Mouse (Mus musculus): ENCODE measurements around the gene Hist2h3c1. TPM values are rescaled to one million over a fixed set of nuclear protein-coding genes. Genes with fewer than 3 reads are reported as not detected.
"Not testable (repeated sequence)": the region's sequence is repeated elsewhere in the genome, so short reads cannot be mapped to it uniquely, and the experiment has no call there.

Gene Hist2h3c1
- polyA plus RNA-seq, 1 experiment, result not detected

GRCm38 (mm10) chr3:96239949-96240798 is 6.3 kb upstream of the Hist2h3c1 start, which contains the start of gene Hist2h2aa2:
Gene Hist2h2aa2, minus strand, starts transcription at chr3:96240276.
- peak within 1 kb of the TSS; percentile 26 for H3K4me3 ChIP-seq
- not testable (repeated sequence) for H3K27me3 ChIP-seq (ENCODE audit: control insufficient read depth, insufficient read depth, insufficient read length); H3ac ChIP-seq (ENCODE audit: control insufficient read depth, insufficient read length); H3K36me3 ChIP-seq (ENCODE audit: control insufficient read depth, insufficient read depth); H3K79me2 ChIP-seq (ENCODE audit: control insufficient read depth, insufficient read depth)
- peak within 1 kb of the TSS; percentile 69 for H3K4me2 ChIP-seq (ENCODE audit: low read depth)
- TF ChIP-seq POLR2AphosphoS2 (IDR thresholded peaks at IDR 0.05; ENCODE audit: insufficient read length, low read depth), result peak; percentile 67
- peak; percentile 62 for TF ChIP-seq POLR2A (IDR thresholded peaks at IDR 0.05; ENCODE audit: insufficient read length, low read depth)
- 0 out of 2 replicates have a peak, but pooled peaks have one; percentile 9 for TF ChIP-seq CEBPB (IDR thresholded peaks at IDR 0.05; ENCODE audit: insufficient read depth, poor library complexity, severe bottlenecking)

- H3K79me2 ChIP-seq (ENCODE audit: control insufficient read depth, insufficient read depth), result no peaks in the 10 kb centered on the region
- no peaks in the 10 kb centered on the region for H3K36me3 ChIP-seq (ENCODE audit: control insufficient read depth, insufficient read depth)
- H3ac ChIP-seq (ENCODE audit: control insufficient read depth, insufficient read length), result no peak overlapping the region
- H3K4me2 ChIP-seq (ENCODE audit: low read depth), result peak overlapping the region; percentile 69
- no peaks in the 10 kb centered on the region for H3K27me3 ChIP-seq (ENCODE audit: control insufficient read depth, insufficient read depth, insufficient read length)
- TF ChIP-seq TCF12 (IDR thresholded peaks at IDR 0.05; ENCODE audit: insufficient read depth, poor library complexity, severe bottlenecking) (no peak), MYOD1 (IDR thresholded peaks at IDR 0.05; ENCODE audit: control insufficient read depth in 1 of 3, insufficient read length in 2 of 3, low read depth in 2 of 3) (no peak), REST (IDR thresholded peaks at IDR 0.05; ENCODE audit: insufficient read depth, insufficient read length) (no peak), MAX (IDR thresholded peaks at IDR 0.05; ENCODE audit: low read depth) (no peak), SRF (IDR thresholded peaks at IDR 0.05; ENCODE audit: control insufficient read depth, insufficient read length, low read depth) (no peak), TCF3 (IDR thresholded peaks at IDR 0.05; ENCODE audit: insufficient read length, low read depth) (no peak), POLR2A (IDR thresholded peaks at IDR 0.05; ENCODE audit: insufficient read length, low read depth) (no peak), POLR2AphosphoS2 (IDR thresholded peaks at IDR 0.05; ENCODE audit: insufficient read length, low read depth) (no peak), CEBPB (IDR thresholded peaks at IDR 0.05; ENCODE audit: insufficient read depth, poor library complexity, severe bottlenecking) (no peak)
- H3K4me3 ChIP-seq, result no peak overlapping the region
Measured at GRCm38 (mm10) chr3:96240799-96241197, 5.7 kb upstream of the Hist2h3c1 start.

- H3K27me3 ChIP-seq (ENCODE audit: control insufficient read depth, insufficient read depth, insufficient read length), result no peaks in the 10 kb centered on the region
- TF ChIP-seq TCF3 (IDR thresholded peaks at IDR 0.05; ENCODE audit: insufficient read length, low read depth) (no peak), USF1 (IDR thresholded peaks at IDR 0.05; ENCODE audit: low read depth) (no peak), E2F4 (IDR thresholded peaks at IDR 0.05; ENCODE audit: insufficient read depth) (no peak), MAX (IDR thresholded peaks at IDR 0.05; ENCODE audit: low read depth) (no peak), MYOG (IDR thresholded peaks at IDR 0.05; ENCODE audit: control insufficient read depth in 1 of 3, insufficient read depth in 1 of 3, insufficient read length in 2 of 3, low read depth in 2 of 3) (no peak), POLR2A (IDR thresholded peaks at IDR 0.05; ENCODE audit: insufficient read length, low read depth) (no peak), CEBPB (IDR thresholded peaks at IDR 0.05; ENCODE audit: insufficient read depth, poor library complexity, severe bottlenecking) (no peak), POLR2AphosphoS2 (IDR thresholded peaks at IDR 0.05; ENCODE audit: insufficient read length, low read depth) (no peak), MYOD1 (IDR thresholded peaks at IDR 0.05; ENCODE audit: control insufficient read depth in 1 of 3, insufficient read length in 2 of 3, low read depth in 2 of 3) (no peak), SRF (IDR thresholded peaks at IDR 0.05; ENCODE audit: control insufficient read depth, insufficient read length, low read depth) (no peak), TCF12 (IDR thresholded peaks at IDR 0.05; ENCODE audit: insufficient read depth, poor library complexity, severe bottlenecking) (no peak), REST (IDR thresholded peaks at IDR 0.05; ENCODE audit: insufficient read depth, insufficient read length) (no peak)
- H3K79me2 ChIP-seq (ENCODE audit: control insufficient read depth, insufficient read depth), result peaks cover 5% of the 10 kb centered on the region
- peak overlapping the region; percentile 69 for H3K4me2 ChIP-seq (ENCODE audit: low read depth)
- H3K36me3 ChIP-seq (ENCODE audit: control insufficient read depth, insufficient read depth), result no peaks in the 10 kb centered on the region
- H3K4me3 ChIP-seq, result peak overlapping the region; percentile 35
- H3ac ChIP-seq (ENCODE audit: control insufficient read depth, insufficient read length), result no peak overlapping the region
Measured at GRCm38 (mm10) chr3:96243921-96244572, 2.4 kb upstream of the Hist2h3c1 start.

- H3K27me3 ChIP-seq (ENCODE audit: control insufficient read depth, insufficient read depth, insufficient read length); H3K79me2 ChIP-seq (ENCODE audit: control insufficient read depth, insufficient read depth); H3K36me3 ChIP-seq (ENCODE audit: control insufficient read depth, insufficient read depth): not testable (repeated sequence)
- Histone ChIP-seq H3K4me3 (peak within 1 kb of the TSS; percentile 35), H3ac (ENCODE audit: control insufficient read depth, insufficient read length) (peak within 1 kb of the TSS; percentile 87), H3K4me2 (ENCODE audit: low read depth) (peak within 1 kb of the TSS; percentile 69)
- TF ChIP-seq POLR2A (IDR thresholded peaks at IDR 0.05; ENCODE audit: insufficient read length, low read depth) (peak; percentile 76), CEBPB (IDR thresholded peaks at IDR 0.05; ENCODE audit: insufficient read depth, poor library complexity, severe bottlenecking) (peak; percentile 63), POLR2AphosphoS2 (IDR thresholded peaks at IDR 0.05; ENCODE audit: insufficient read length, low read depth) (peak; percentile 87)
Measured at GRCm38 (mm10) chr3:96245003-96245886, 1.2 kb upstream of the Hist2h3c1 start, which contains the start of gene Hist2h2aa1. Gene Hist2h2aa1, plus strand, starts transcription at chr3:96245497.

GRCm38 (mm10) chr3:96246018-96246417 is 467 bp upstream of the Hist2h3c1 start:
- H3K79me2 ChIP-seq (ENCODE audit: control insufficient read depth, insufficient read depth); H3K4me2 ChIP-seq (ENCODE audit: low read depth); H3ac ChIP-seq (ENCODE audit: control insufficient read depth, insufficient read length); H3K27me3 ChIP-seq (ENCODE audit: control insufficient read depth, insufficient read depth, insufficient read length); H3K36me3 ChIP-seq (ENCODE audit: control insufficient read depth, insufficient read depth); H3K4me3 ChIP-seq: not testable (repeated sequence)

Measured in myocyte (in vitro differentiated cells).